Mouse (Mus musculus) kidney, adult 10 weeks (tissue): ENCODE data around the gene B4galt7. TPM values are rescaled to one million over a fixed set of nuclear protein-coding genes. Genes with fewer than 3 reads are reported as not detected.

ENCODE experiments used
- polyA plus RNA-seq: library from polyadenylated mRNA; stranded (reverse); fragments of 350-450 nt; fragmentation: Illumina TruSeq; extraction: RNeasy Lipid Tissue Mini Kit (QIAGEN cat#74804); gene quantifications from one replicate; pipeline ENCODE4 v1.2.3, GENCODE M21; 2014; ENCODE audit warnings: low read depth, low replicate concordance

The B4galt7 gene
- polyA plus RNA-seq: 1.7 TPM

GRCm38 (mm10) chr13:55599566-55600540 lies at the start of gene B4galt7:
B4galt7 (plus strand) TSS chr13:55599896.

DNA sequence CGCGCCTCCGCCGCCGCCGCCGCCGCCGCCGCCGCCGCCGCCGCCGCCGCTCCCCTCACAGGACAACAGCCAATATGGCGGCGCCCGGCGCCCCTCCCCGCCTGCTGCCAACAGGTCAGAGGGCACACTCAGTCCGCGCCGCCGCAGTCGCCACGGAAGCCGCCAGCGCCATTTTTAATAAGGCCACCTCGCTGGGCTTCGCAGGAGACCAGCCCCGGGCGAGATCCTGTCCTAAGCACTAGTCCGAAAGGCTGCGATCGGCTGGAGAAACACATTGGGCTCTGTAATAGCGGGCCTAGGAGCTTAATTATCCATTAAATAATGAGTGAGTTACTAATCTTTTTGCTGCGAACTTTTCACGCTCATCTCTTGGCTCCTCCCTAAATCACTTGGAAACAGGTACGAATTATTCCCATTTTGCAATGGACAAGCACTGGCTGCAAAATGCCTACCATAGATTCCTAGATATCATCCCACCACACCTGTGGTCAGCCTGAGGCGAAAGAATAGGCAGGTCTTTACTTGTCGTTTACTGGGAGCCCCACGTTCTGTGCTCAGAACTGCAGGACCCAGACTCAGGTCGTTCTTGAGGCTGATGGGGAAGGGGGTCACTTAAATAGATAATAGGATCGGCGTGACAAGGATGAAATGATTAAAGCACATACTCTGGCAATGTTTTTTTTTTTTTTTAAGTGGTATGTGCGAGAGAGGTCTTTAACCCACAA lies 28.5 kb upstream of the B4galt7 start, which contains the start of gene Fam193b:
TSS of gene Fam193b (minus strand) at position 94 of the 725 bp plus-strand sequence.

GRCm38 (mm10) chr13:55573432-55573831 lies 26.3 kb upstream of the B4galt7 start, which contains the start of gene Tmed9:
Tmed9 (plus strand) TSS chr13:55573732.

DNA sequence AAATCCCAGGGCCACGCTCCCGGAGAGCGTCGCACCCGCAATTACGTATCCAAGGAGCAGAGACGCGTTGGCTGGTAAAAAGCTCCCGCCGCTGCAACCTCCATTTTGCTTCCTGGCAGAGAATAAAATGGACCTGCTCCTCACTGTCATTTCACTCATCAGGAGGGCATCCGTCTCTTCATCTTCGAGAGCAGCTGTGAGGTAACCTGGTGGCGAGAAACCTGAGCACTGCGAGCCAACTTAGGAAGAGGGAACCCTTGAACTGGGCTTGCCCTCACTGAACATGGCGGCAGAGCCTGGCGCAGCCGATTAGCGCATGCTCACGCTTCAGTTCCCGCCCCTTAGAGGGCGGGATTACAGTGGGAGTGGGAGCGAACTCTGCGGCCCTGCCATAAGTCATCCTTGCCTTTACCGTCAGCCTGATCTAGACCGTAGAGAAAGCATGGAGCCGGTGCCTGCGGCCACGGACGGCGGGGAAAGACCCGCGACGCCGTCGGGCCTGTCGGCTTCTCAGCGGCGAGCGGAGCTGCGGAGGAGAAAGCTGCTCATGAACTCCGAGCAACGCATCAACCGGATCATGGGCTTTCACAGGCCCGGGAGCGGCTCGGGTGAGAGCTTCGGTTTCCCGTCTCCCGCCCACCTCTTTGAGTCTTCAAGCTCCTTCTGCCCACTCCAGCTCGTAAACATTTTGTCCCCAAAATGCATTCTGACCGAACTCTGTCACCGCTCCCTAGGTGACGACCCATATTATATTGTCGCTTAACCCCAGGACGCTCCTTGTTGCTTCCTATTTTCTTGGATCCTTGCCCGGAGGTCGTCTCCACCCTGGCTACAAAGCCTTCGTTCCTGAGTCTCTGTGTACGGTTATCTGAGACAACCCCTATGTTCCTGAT lies 23.2 kb downstream of the B4galt7 start, which contains the start of gene Caml:
TSS of gene Caml (plus strand) at position 357 of the 893 bp plus-strand sequence.

GRCm38 (mm10) chr13:55634639-55635127 lies 35.0 kb downstream of the B4galt7 start, which contains the start of gene Ddx46:
Ddx46 (plus strand) TSS chr13:55635027.

Other genes with a start within 250 kb of the B4galt7 start
- gene Lman2, start 237.1 kb upstream of the B4galt7 start, polyA plus RNA-seq: 37.2 TPM
- not detected for gene Rgs14, start 230.2 kb upstream of the B4galt7 start, polyA plus RNA-seq
- 557 TPM for gene Slc34a1, start 201.7 kb upstream of the B4galt7 start, polyA plus RNA-seq
- not detected for gene Pfn3, start 184.7 kb upstream of the B4galt7 start, polyA plus RNA-seq
- gene F12, start 173.1 kb upstream of the B4galt7 start, polyA plus RNA-seq: not detected
- gene Grk6, start 154.8 kb upstream of the B4galt7 start, polyA plus RNA-seq: 3.1 TPM
- gene Prr7, start 135.6 kb upstream of the B4galt7 start, polyA plus RNA-seq: not detected
- 1.0 TPM for gene Dbn1, start 111.8 kb upstream of the B4galt7 start, polyA plus RNA-seq
- 0.40 TPM for gene Pdlim7, start 86.2 kb upstream of the B4galt7 start, polyA plus RNA-seq
- gene Dok3, start 70.6 kb upstream of the B4galt7 start, polyA plus RNA-seq: not detected
- 1.7 TPM for gene Ddx41, start 63.2 kb upstream of the B4galt7 start, polyA plus RNA-seq
- 3.2 TPM for gene Fam193b, start 28.8 kb upstream of the B4galt7 start, polyA plus RNA-seq
- 45.7 TPM for gene Tmed9, start 26.2 kb upstream of the B4galt7 start, polyA plus RNA-seq
- 48.5 TPM for gene Caml, start 23.1 kb downstream of the B4galt7 start, polyA plus RNA-seq
- gene Ddx46, start 35.1 kb downstream of the B4galt7 start, polyA plus RNA-seq: 56.2 TPM
- 133 TPM for gene B230219D22Rik, start 93.2 kb downstream of the B4galt7 start, polyA plus RNA-seq
- 121 TPM for gene Txndc15, start 114.8 kb downstream of the B4galt7 start, polyA plus RNA-seq
- 18.8 TPM for gene Pcbd2, start 127.5 kb downstream of the B4galt7 start, polyA plus RNA-seq
- not detected for gene Catsper3, start 184.7 kb downstream of the B4galt7 start, polyA plus RNA-seq
- gene Pitx1, start 236.3 kb downstream of the B4galt7 start, polyA plus RNA-seq: not detected